Mouse (Mus musculus): Measurements from ENCODE around the gene Fgf2. TPM values are rescaled to one million over a fixed set of nuclear protein-coding genes. Genes with fewer than 3 reads are reported as not detected.
A peak's percentile ranks its signal among the peaks of the same experiment; 100 is the strongest.

Fgf2 gene
- polyA plus RNA-seq, 1 experiment from 2014 or later = 0.86 TPM

DNA sequence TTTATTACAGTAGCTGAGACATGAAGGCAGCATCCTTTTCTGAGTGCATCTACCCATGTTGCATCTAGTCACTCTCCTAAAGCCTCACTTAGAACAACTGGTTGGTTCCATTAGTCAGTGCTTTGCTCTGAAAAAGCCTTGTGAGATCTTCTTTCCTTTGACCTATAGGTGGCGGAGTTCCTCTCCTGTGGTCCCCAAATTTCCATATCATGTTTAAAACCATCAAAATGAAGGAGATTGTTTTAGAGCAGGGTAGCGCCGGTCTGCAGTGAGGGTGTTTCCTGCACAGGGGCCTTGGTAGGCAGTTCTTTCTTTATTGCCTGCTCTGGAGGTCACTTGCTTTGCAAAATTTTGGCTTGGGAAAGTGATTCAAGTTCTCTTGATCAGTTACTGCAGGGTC is 23.8 kb upstream of the Fgf2 start:
- Histone ChIP-seq H3K27me3 (ENCODE audit: control insufficient read depth, insufficient read depth, low read length) (no peaks in the 10 kb centered on the region), H3K4me1 (ENCODE audit: control insufficient read depth, insufficient read depth, low read length) (no peaks in the 10 kb centered on the region), H3K27ac (ENCODE audit: low read depth, low read length) (no peak overlapping the region), H3K9ac (ENCODE audit: low read length) (no peak overlapping the region), H3K4me3 (ENCODE audit: low read depth, low read length) (no peak overlapping the region), H3K9me3 (ENCODE audit: control insufficient read depth, low read length) (no peaks in the 10 kb centered on the region), H3K36me3 (ENCODE audit: control insufficient read depth, insufficient read depth, low read length) (no peaks in the 10 kb centered on the region), H3K4me2 (no peak overlapping the region)
- WGBS = 53% methylated on average over 3 of the region's 3 CpGs
- ATAC-seq (ENCODE audit: low FRiP score) (no peak), DNase-seq (ENCODE audit: low spot score, missing footprints) (peak; percentile 86)

DNA sequence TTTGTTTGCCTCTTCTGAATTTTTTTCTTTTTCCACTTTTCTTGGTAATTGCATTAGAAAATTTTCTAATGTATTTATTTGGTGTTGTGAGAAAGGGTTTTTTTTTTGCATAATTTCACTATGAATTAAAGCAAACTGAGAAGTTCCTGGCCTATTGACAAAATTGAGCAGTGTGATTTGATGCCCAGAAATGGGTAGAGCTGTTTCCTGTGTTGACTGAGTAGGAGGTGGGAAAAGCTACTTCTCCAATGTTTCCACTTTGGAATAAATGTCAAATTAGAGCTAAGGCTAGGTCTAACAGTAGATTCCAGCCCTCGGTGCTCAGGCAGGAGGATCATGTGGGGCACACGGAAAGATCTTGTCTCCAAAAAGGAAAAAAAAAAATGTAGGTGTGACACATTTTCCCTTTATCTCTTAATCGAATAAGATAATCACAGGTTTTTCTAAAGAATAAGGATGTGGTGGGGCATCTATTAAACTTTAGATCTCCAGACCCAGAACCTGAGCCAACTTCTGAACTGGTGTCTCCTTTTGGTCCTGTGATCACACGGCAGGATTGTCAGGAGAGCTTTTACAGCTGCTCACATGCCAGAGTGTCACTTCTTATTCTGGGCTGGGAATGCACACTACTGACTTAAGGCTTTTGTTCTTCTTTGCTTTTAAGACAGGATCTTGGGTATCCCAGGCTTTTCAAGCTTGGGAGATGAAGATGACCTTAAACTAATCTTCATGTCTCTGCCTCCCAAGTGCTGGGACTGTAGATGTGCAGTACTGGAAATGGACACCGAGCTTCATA is 22.6 kb upstream of the Fgf2 start:
- Histone ChIP-seq H3K27me3 (ENCODE audit: control insufficient read depth, insufficient read depth, low read length) (no peaks in the 10 kb centered on the region), H3K4me3 (ENCODE audit: low read depth, low read length) (no peak overlapping the region), H3K4me2 (no peak overlapping the region), H3K36me3 (ENCODE audit: control insufficient read depth, insufficient read depth, low read length) (no peaks in the 10 kb centered on the region), H3K4me1 (ENCODE audit: control insufficient read depth, insufficient read depth, low read length) (no peaks in the 10 kb centered on the region), H3K9ac (ENCODE audit: low read length) (no peak overlapping the region), H3K9me3 (ENCODE audit: control insufficient read depth, low read length) (no peaks in the 10 kb centered on the region), H3K27ac (ENCODE audit: low read depth, low read length) (no peak overlapping the region)
- ATAC-seq (ENCODE audit: low FRiP score) = no peak
- WGBS = 90% methylated on average over 5 of the region's 5 CpGs
- no peak for DNase-seq (ENCODE audit: low spot score, missing footprints)

GRCm38 (mm10) chr3:37326627-37327026 is 21.5 kb upstream of the Fgf2 start:
- H3K4me3 ChIP-seq (ENCODE audit: low read depth, low read length) = no peak overlapping the region
- no peak overlapping the region for H3K4me2 ChIP-seq
- H3K9me3 ChIP-seq (ENCODE audit: control insufficient read depth, low read length) = no peaks in the 10 kb centered on the region
- no peak overlapping the region for H3K27ac ChIP-seq (ENCODE audit: low read depth, low read length)
- H3K36me3 ChIP-seq (ENCODE audit: control insufficient read depth, insufficient read depth, low read length) = no peaks in the 10 kb centered on the region
- H3K27me3 ChIP-seq (ENCODE audit: control insufficient read depth, insufficient read depth, low read length) = no peaks in the 10 kb centered on the region
- WGBS = 90% methylated on average over 3 of the region's 3 CpGs
- DNase-seq (ENCODE audit: low spot score, missing footprints) (no peak), ATAC-seq (ENCODE audit: low FRiP score) (no peak)
- no peak overlapping the region for H3K9ac ChIP-seq (ENCODE audit: low read length)
- no peaks in the 10 kb centered on the region for H3K4me1 ChIP-seq (ENCODE audit: control insufficient read depth, insufficient read depth, low read length)

GRCm38 (mm10) chr3:37328489-37328888 is 19.7 kb upstream of the Fgf2 start:
- WGBS = 90% methylated on average over 2 of the region's 2 CpGs
- Histone ChIP-seq H3K27ac (ENCODE audit: low read depth, low read length) (no peak overlapping the region), H3K4me1 (ENCODE audit: control insufficient read depth, insufficient read depth, low read length) (no peaks in the 10 kb centered on the region), H3K9me3 (ENCODE audit: control insufficient read depth, low read length) (no peaks in the 10 kb centered on the region), H3K4me2 (no peak overlapping the region), H3K9ac (ENCODE audit: low read length) (no peak overlapping the region), H3K36me3 (ENCODE audit: control insufficient read depth, insufficient read depth, low read length) (no peaks in the 10 kb centered on the region), H3K27me3 (ENCODE audit: control insufficient read depth, insufficient read depth, low read length) (no peaks in the 10 kb centered on the region), H3K4me3 (ENCODE audit: low read depth, low read length) (no peak overlapping the region)
- DNase-seq (ENCODE audit: low spot score, missing footprints) = no peak
- no peak for ATAC-seq (ENCODE audit: low FRiP score)

- Histone ChIP-seq H3K9me3 (ENCODE audit: control insufficient read depth, low read length) (no peaks in the 10 kb centered on the region), H3K36me3 (ENCODE audit: control insufficient read depth, insufficient read depth, low read length) (no peaks in the 10 kb centered on the region), H3K9ac (ENCODE audit: low read length) (no peak overlapping the region), H3K27ac (ENCODE audit: low read depth, low read length) (no peak overlapping the region), H3K4me1 (ENCODE audit: control insufficient read depth, insufficient read depth, low read length) (no peaks in the 10 kb centered on the region), H3K4me3 (ENCODE audit: low read depth, low read length) (no peak overlapping the region), H3K4me2 (no peak overlapping the region), H3K27me3 (ENCODE audit: control insufficient read depth, insufficient read depth, low read length) (no peaks in the 10 kb centered on the region)
- no peak for ATAC-seq (ENCODE audit: low FRiP score)
- 88% methylated on average over 1 of the region's 1 CpGs for WGBS
- no peak for DNase-seq (ENCODE audit: low spot score, missing footprints)
Observed at GRCm38 (mm10) chr3:37329963-37330362, 18.2 kb upstream of the Fgf2 start.

GRCm38 (mm10) chr3:37331999-37332449 is 16.1 kb upstream of the Fgf2 start:
- 70% methylated on average over 6 of the region's 6 CpGs for WGBS
- Histone ChIP-seq H3K36me3 (ENCODE audit: control insufficient read depth, insufficient read depth, low read length) (no peaks in the 10 kb centered on the region), H3K4me2 (no peak overlapping the region), H3K9me3 (ENCODE audit: control insufficient read depth, low read length) (no peaks in the 10 kb centered on the region), H3K4me3 (ENCODE audit: low read depth, low read length) (no peak overlapping the region), H3K4me1 (ENCODE audit: control insufficient read depth, insufficient read depth, low read length) (no peaks in the 10 kb centered on the region), H3K9ac (ENCODE audit: low read length) (no peak overlapping the region), H3K27ac (ENCODE audit: low read depth, low read length) (no peak overlapping the region), H3K27me3 (ENCODE audit: control insufficient read depth, insufficient read depth, low read length) (no peaks in the 10 kb centered on the region)
- no peak for DNase-seq (ENCODE audit: low spot score, missing footprints)
- ATAC-seq (ENCODE audit: low FRiP score) = no peak

- Histone ChIP-seq H3K9ac (ENCODE audit: low read length) (no peak overlapping the region), H3K9me3 (ENCODE audit: control insufficient read depth, low read length) (no peaks in the 10 kb centered on the region), H3K27ac (ENCODE audit: low read depth, low read length) (no peak overlapping the region), H3K4me2 (no peak overlapping the region), H3K4me3 (ENCODE audit: low read depth, low read length) (no peak overlapping the region), H3K36me3 (ENCODE audit: control insufficient read depth, insufficient read depth, low read length) (no peaks in the 10 kb centered on the region), H3K4me1 (ENCODE audit: control insufficient read depth, insufficient read depth, low read length) (no peaks in the 10 kb centered on the region), H3K27me3 (ENCODE audit: control insufficient read depth, insufficient read depth, low read length) (no peaks in the 10 kb centered on the region)
- ATAC-seq (ENCODE audit: low FRiP score) (no peak), DNase-seq (ENCODE audit: low spot score, missing footprints) (no peak)
- WGBS = 93% methylated on average over 4 of the region's 4 CpGs
Observed at GRCm38 (mm10) chr3:37334053-37334452, 14.1 kb upstream of the Fgf2 start.

DNA sequence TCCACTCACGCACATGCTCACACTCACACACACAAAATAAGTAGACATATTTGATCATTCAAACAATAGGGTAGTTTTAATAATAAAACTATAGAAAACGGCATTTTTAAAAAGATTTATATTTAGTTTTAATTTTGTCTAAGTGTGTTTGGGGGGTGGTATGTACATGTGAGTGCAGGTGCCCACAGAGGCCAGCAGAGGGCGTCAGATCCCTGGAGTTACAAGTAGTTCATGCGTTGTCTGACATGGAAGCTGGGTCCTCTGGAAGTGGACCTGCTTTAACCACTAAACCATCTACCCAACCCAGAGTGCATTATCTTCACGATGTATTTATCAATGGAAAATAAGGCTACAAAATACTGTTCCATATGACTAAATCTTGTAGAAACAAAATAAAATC is 7.0 kb upstream of the Fgf2 start:
- DNase-seq (ENCODE audit: low spot score, missing footprints) = no peak

DNA sequence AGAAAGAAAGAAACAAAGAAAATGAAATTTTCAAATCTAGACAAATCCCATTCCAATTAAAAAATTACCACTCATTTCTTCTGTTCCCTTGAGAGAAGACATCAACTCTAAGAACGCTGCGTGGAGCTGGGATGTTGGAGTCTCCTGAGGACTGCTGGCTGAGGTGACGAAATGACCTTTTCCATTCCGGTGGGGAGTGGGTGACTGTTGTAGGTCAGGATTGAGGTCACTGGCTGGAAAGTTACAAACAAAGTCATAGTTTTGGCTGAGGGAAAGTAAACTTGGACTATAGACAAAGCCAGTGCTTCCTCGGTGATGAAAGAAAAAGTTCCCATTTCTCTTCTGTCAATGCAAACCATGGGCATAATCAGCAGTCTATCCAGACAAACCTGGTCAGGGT is 5.3 kb upstream of the Fgf2 start:
- DNase-seq (ENCODE audit: low spot score, missing footprints) (no peak), ATAC-seq (ENCODE audit: low FRiP score) (no peak)
- Histone ChIP-seq H3K4me2 (no peak overlapping the region), H3K4me1 (ENCODE audit: control insufficient read depth, insufficient read depth, low read length) (peaks cover 1% of the 10 kb centered on the region; the same call in 1 of the 2 replicates), H3K9ac (ENCODE audit: low read length) (no peak overlapping the region), H3K36me3 (ENCODE audit: control insufficient read depth, insufficient read depth, low read length) (no peaks in the 10 kb centered on the region), H3K27me3 (ENCODE audit: control insufficient read depth, insufficient read depth, low read length) (no peaks in the 10 kb centered on the region; the same call in none of the 2 replicates), H3K27ac (ENCODE audit: low read depth, low read length) (no peak overlapping the region), H3K9me3 (ENCODE audit: control insufficient read depth, low read length) (no peaks in the 10 kb centered on the region), H3K4me3 (ENCODE audit: low read depth, low read length) (no peak overlapping the region)
- 77% methylated on average over 5 of the region's 5 CpGs for WGBS

More for the DNA sequence above, 7.0 kb upstream of the Fgf2 start:
- no peak overlapping the region for H3K4me3 ChIP-seq (ENCODE audit: low read depth, low read length)
- WGBS = 60% methylated on average over 5 of the region's 5 CpGs
- no peaks in the 10 kb centered on the region for H3K4me1 ChIP-seq (ENCODE audit: control insufficient read depth, insufficient read depth, low read length)
- H3K9ac ChIP-seq (ENCODE audit: low read length) = no peak overlapping the region
- no peak for ATAC-seq (ENCODE audit: low FRiP score)
- H3K9me3 ChIP-seq (ENCODE audit: control insufficient read depth, low read length) = no peaks in the 10 kb centered on the region
- H3K27me3 ChIP-seq (ENCODE audit: control insufficient read depth, insufficient read depth, low read length) = no peaks in the 10 kb centered on the region; the same call in 1 of the 2 replicates
- no peaks in the 10 kb centered on the region for H3K36me3 ChIP-seq (ENCODE audit: control insufficient read depth, insufficient read depth, low read length)
- H3K4me2 ChIP-seq = no peak overlapping the region
- no peak overlapping the region for H3K27ac ChIP-seq (ENCODE audit: low read depth, low read length)
